Mouse (Mus musculus) right cerebral cortex, adult 2 months (tissue): ENCODE measurements around the gene Cd8b1.

Experiments
- DNase-seq, 2 experiments: peaks; one replicate each; pipeline ENCODE4 v3.0.0; 2021 to 2022; ENCODE audit warnings: low spot score in 2 of 2

The Cd8b1 gene

GRCm38 (mm10) chr6:71351201-71351600, 28.6 kb downstream of the Cd8b1 start:
- no peak for DNase-seq

- no peak for DNase-seq
Observed at GRCm38 (mm10) chr6:71352201-71352600, 29.6 kb downstream of the Cd8b1 start.

- no peak for DNase-seq
Observed at GRCm38 (mm10) chr6:71352866-71353427, 30.4 kb downstream of the Cd8b1 start.

- DNase-seq, result no peak
Observed at GRCm38 (mm10) chr6:71353722-71354121, 31.1 kb downstream of the Cd8b1 start.

- DNase-seq, result no peak
Observed at GRCm38 (mm10) chr6:71357493-71357892, 34.9 kb downstream of the Cd8b1 start.

GRCm38 (mm10) chr6:71360221-71360620, 37.6 kb downstream of the Cd8b1 start:
- no peak for DNase-seq

- DNase-seq, result no peak
Observed at GRCm38 (mm10) chr6:71360751-71361150, 38.2 kb downstream of the Cd8b1 start.

GRCm38 (mm10) chr6:71361156-71361670, 38.6 kb downstream of the Cd8b1 start:
- no peak for DNase-seq

GRCm38 (mm10) chr6:71363995-71364394, 41.4 kb downstream of the Cd8b1 start:
- peak in 1 of 2 experiments; percentile 6 for DNase-seq

- no peak for DNase-seq
Observed at GRCm38 (mm10) chr6:71369416-71369815, 46.8 kb downstream of the Cd8b1 start.

- no peak for DNase-seq
Observed at GRCm38 (mm10) chr6:71371085-71371605, 48.6 kb downstream of the Cd8b1 start.

GRCm38 (mm10) chr6:71372041-71372720, 49.6 kb downstream of the Cd8b1 start:
- no peak for DNase-seq

GRCm38 (mm10) chr6:71373249-71373775, 50.7 kb downstream of the Cd8b1 start, which contains the start of gene Cd8a:
Gene Cd8a, plus strand, starts transcription at chr6:71373427.
- DNase-seq, result no peak

GRCm38 (mm10) chr6:71374311-71374829, 51.8 kb downstream of the Cd8b1 start:
- DNase-seq, result no peak

- no peak for DNase-seq
Observed at GRCm38 (mm10) chr6:71374921-71375320, 52.3 kb downstream of the Cd8b1 start.

GRCm38 (mm10) chr6:71376711-71377110, 54.1 kb downstream of the Cd8b1 start:
- DNase-seq, result no peak

- no peak for DNase-seq
Observed at GRCm38 (mm10) chr6:71381654-71382053, 59.1 kb downstream of the Cd8b1 start.
